In genomic region chr1:182284795-182285194, GRCm38 (mm10) we compare ENCODE assay signal across 22 mouse cellular contexts. TPM values are rescaled to one million over a fixed set of nuclear protein-coding genes. Genes with fewer than 3 reads are reported as not detected.
A peak's percentile ranks its signal among the peaks of the same experiment; 100 is the strongest.
DNase-seq lines count a peak whose midpoint lies in the region; ATAC-seq and TF ChIP-seq lines count a peak whose summit lies in the region.
"Had no signal": no experiment of that assay in that cellular context is flagged by ENCODE, and none has a peak within 500 bp of the region (broad histone marks: within the 10 kb centered on the region; RNA-seq: fewer than 3 reads in every experiment).

No protein-coding gene starts in this region.

- no peak overlapping the region for H3K27ac ChIP-seq in midbrain, embryonic 10.5 days (replicated peaks)
- no peak overlapping the region for H3K27ac ChIP-seq in midbrain, embryonic 13.5 days
- no peak overlapping the region for H3K27ac ChIP-seq in ES-Bruce4 (ENCODE audit: insufficient read depth, low read length)
- H3K27ac ChIP-seq: embryonic facial prominence, embryonic 15.5 days; forebrain, embryonic 15.5 days; heart, adult 2 months; heart, embryonic 15.5 days; hindbrain, embryonic 10.5 days; hindbrain, embryonic 14.5 days had no signal

- ATAC-seq in midbrain, embryonic 13.5 days: no peak
- ATAC-seq: forebrain, embryonic 15.5 days; Patski had no signal

- no peak for TF ChIP-seq CTCF in ES-Bruce4 (IDR thresholded peaks at IDR 0.05; ENCODE audit: low read depth, low read length)

- no peak overlapping the region for H3K4me2 ChIP-seq in midbrain, embryonic 13.5 days (replicated peaks)
- H3K4me2 ChIP-seq: embryonic facial prominence, embryonic 15.5 days; forebrain, embryonic 15.5 days; heart, embryonic 11.5 days; heart, embryonic 15.5 days; hindbrain, embryonic 14.5 days had no signal

- TF ChIP-seq EP300 in ES-Bruce4 (IDR thresholded peaks at IDR 0.05; ENCODE audit: insufficient read depth, low read depth, low read length): no peak

- peak; percentile 83 for DNase-seq in heart, adult 11 months
- DNase-seq in heart, postnatal 10 days: no peak
- peak; percentile 9 for DNase-seq in midbrain, embryonic 10.5 days (ENCODE audit: low spot score)
- DNase-seq in thymus, postnatal 36 days: no peak
- DNase-seq in embryo, embryonic 10 days (ENCODE audit: low spot score): no peak
- DNase-seq: adrenal gland, adult 8-10 months; adrenal gland, postnatal 36 days; cerebellum, adult 2 months; cerebellum, postnatal 10 days; embryo, embryonic 11 days; gastrocnemius, postnatal 10 days; heart, adult 2 months had no signal

- peaks cover 17% of the 10 kb centered on the region; the same call in 1 of the 2 replicates for H3K27me3 ChIP-seq in midbrain, embryonic 10.5 days (ENCODE audit: low read depth, poor library complexity, severe bottlenecking)
- peaks cover 18% of the 10 kb centered on the region for H3K27me3 ChIP-seq in midbrain, embryonic 13.5 days
- H3K27me3 ChIP-seq in ES-Bruce4 (ENCODE audit: control insufficient read depth, insufficient read depth, low read length, poor library complexity, severe bottlenecking): no peaks in the 10 kb centered on the region
- H3K27me3 ChIP-seq: embryonic facial prominence, embryonic 15.5 days; heart, embryonic 15.5 days; Patski had no signal

- H3K4me1 ChIP-seq in midbrain, embryonic 10.5 days: peaks cover 44% of the 10 kb centered on the region
- H3K4me1 ChIP-seq in midbrain, embryonic 13.5 days (replicated peaks): peaks cover 24% of the 10 kb centered on the region
- peaks cover 2% of the 10 kb centered on the region for H3K4me1 ChIP-seq in ES-Bruce4 (ENCODE audit: control insufficient read depth, insufficient read depth, low read length)

- H3K9me3 ChIP-seq in midbrain, embryonic 10.5 days (replicated peaks): no peaks in the 10 kb centered on the region
- H3K9me3 ChIP-seq in midbrain, embryonic 13.5 days: no peaks in the 10 kb centered on the region
- no peaks in the 10 kb centered on the region for H3K9me3 ChIP-seq in ES-Bruce4 (replicated peaks; ENCODE audit: control insufficient read depth, insufficient read depth, low read length, poor library complexity, severe bottlenecking)
- H3K9me3 ChIP-seq: embryonic facial prominence, embryonic 15.5 days; forebrain, embryonic 15.5 days; heart, embryonic 15.5 days; hindbrain, embryonic 10.5 days had no signal

- WGBS in midbrain, embryonic 10.5 days: 86% methylated on average over 2 of the region's 2 CpGs
- 95% methylated on average over 2 of the region's 2 CpGs for WGBS in midbrain, embryonic 13.5 days

- no peak overlapping the region for H3K4me3 ChIP-seq in midbrain, embryonic 10.5 days
- H3K4me3 ChIP-seq in midbrain, embryonic 13.5 days (replicated peaks): no peak overlapping the region
- H3K4me3 ChIP-seq in ES-Bruce4 (ENCODE audit: low read depth, low read length): no peak overlapping the region
- H3K4me3 ChIP-seq: embryonic facial prominence, embryonic 15.5 days; erythroblast, embryonic 14.5 days; forebrain, embryonic 15.5 days; heart, adult 2 months; heart, embryonic 15.5 days; hindbrain, embryonic 10.5 days had no signal

- intact Hi-C loops in heart, postnatal 10 days (cut with DNase I): loop anchor here (10.0 kb wide), 1 partner anchor 140 kb away; no protein-coding TSS in a partner anchor

- TF ChIP-seq POLR2A in ES-Bruce4 (IDR thresholded peaks at IDR 0.05; ENCODE audit: insufficient read depth, low read length): peak; percentile 26

- no peaks in the 10 kb centered on the region for H3K36me3 ChIP-seq in midbrain, embryonic 10.5 days
- H3K36me3 ChIP-seq in midbrain, embryonic 13.5 days: no peaks in the 10 kb centered on the region
- no peaks in the 10 kb centered on the region for H3K36me3 ChIP-seq in ES-Bruce4 (ENCODE audit: control insufficient read depth, insufficient read depth, low read length, poor library complexity, severe bottlenecking)
- H3K36me3 ChIP-seq: embryonic facial prominence, embryonic 15.5 days; forebrain, embryonic 15.5 days; heart, embryonic 15.5 days; hindbrain, embryonic 10.5 days had no signal

- H3K9ac ChIP-seq in midbrain, embryonic 13.5 days (replicated peaks): no peak overlapping the region
- H3K9ac ChIP-seq in ES-Bruce4 (ENCODE audit: low read depth, poor library complexity, severe bottlenecking): no peak overlapping the region
- H3K9ac ChIP-seq: embryonic facial prominence, embryonic 15.5 days; forebrain, embryonic 15.5 days; heart, embryonic 15.5 days; hindbrain, embryonic 14.5 days had no signal

RNA-seq across cellular contexts. Expression of gene Degs1, which starts 2.2 kb away (rescaled TPM):
- total RNA-seq in heart, postnatal 10 days (2021): 100 to 1,000 TPM in 1 of 2 experiments, 10 to 100 TPM in 1; 89.4 to 102 TPM
- polyA plus RNA-seq in midbrain, embryonic 10.5 days (2016; fragmentation: Nextera tagmentation; extraction: Ambion mirVana): 68.6 and 73.7 TPM in 2 replicates
- 51.0 and 54.5 TPM in 2 replicates for polyA plus RNA-seq in midbrain, embryonic 13.5 days (2015; fragmentation: Nextera tagmentation; extraction: Ambion mirVana)
- 124 and 127 TPM in 2 replicates for polyA plus RNA-seq in ES-Bruce4 (2011; ENCODE audit: insufficient read depth, insufficient read length, low read depth, missing spikeins)

RNA-seq across cellular contexts. Expression of gene Fbxo28, which starts 56.6 kb away (rescaled TPM):
- total RNA-seq in heart, postnatal 10 days (2021): 10 to 100 TPM; 23.5 to 26.1 TPM
- 22.6 and 22.7 TPM in 2 replicates for polyA plus RNA-seq in midbrain, embryonic 10.5 days (2016; fragmentation: Nextera tagmentation; extraction: Ambion mirVana)
- polyA plus RNA-seq in midbrain, embryonic 13.5 days (2015; fragmentation: Nextera tagmentation; extraction: Ambion mirVana): 27.3 and 29.8 TPM in 2 replicates
- 32.9 and 36.8 TPM in 2 replicates for polyA plus RNA-seq in ES-Bruce4 (2011; ENCODE audit: insufficient read depth, insufficient read length, low read depth, missing spikeins)

Comparison
In these comparisons a context has a peak if more than half of its experiments do, and no peak if none do; other contexts are left out.
1. DNase-seq: peak in heart, adult 11 months (single experiment) and midbrain, embryonic 10.5 days (single experiment); none in heart, postnatal 10 days (0 of 2), thymus, postnatal 36 days (0 of 2) and embryo, embryonic 10 days (single experiment).